Mouse (Mus musculus) liver, embryonic 14 days (tissue): Measurements from ENCODE around the gene Cntnap1. TPM values are rescaled to one million over a fixed set of nuclear protein-coding genes. Genes with fewer than 3 reads are reported as not detected.

Source experiments
- polyA plus RNA-seq: library from polyadenylated mRNA; depleted of rRNA; stranded (reverse); fragments of >200 nt; gene quantifications from 2 replicates; pipeline ENCODE4 v1.2.3, GENCODE M21; 2012; rRNA removed

Gene Cntnap1
- polyA plus RNA-seq = 0.14 and 0.15 TPM in 2 replicates

DNA sequence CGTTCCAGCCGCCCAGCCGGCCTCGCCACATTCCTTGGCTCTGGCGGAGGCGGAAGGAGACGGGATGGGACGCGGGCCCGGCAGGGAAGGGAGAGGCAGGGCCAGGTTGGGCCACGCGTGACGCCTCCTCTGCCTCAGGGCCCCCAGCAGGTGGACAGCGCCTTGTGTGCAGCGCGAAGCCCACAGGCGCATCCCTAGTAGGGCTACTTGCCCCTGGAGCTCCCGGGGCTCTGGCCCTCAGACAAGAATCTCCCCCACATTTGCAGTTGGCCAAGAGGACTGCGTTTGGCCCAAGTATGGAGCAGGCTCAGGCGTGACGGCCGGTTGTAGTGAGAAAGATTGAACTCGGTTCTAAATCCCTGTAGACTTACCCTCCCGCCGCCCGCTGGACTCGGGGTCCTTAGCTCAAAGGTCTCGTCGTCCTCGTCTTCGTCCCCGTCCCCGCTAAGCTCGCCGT is at the start of gene Cntnap1:
Cntnap1 (plus strand) TSS at position 170 of the 457 bp plus-strand sequence.

DNA sequence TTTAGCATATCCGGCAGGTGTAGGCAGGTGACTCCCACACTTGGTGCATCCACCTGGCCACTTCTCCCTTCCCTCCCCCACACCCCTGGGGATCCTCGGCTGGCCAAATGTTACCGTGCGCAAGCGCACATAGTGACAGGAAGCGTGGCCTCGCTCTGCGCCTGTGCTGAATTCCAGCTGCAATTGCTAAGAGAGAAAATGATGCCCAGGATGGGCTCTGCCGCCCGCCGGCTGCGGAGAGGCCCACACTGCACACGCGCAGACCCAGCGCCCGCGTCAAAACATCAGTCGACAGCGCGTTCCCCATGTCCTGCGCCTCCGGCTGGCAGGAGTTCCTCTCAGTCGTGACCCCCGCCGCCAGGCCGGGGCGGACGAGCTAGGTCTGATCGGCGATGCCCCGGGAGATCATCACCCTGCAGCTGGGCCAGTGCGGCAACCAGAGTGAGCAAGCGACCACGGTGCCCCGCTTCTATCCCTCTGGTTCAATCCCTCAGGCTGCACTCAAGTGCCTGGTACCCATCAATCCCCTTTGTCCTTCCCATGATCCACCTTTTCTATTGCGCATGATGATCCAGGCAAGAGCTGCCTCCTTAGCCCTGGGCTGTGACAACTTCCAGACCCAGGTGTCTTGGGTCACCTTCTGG is 14.5 kb upstream of the Cntnap1 start, which contains the start of gene Tubg2:
Tubg2 (plus strand) TSS at position 180 of the 644 bp plus-strand sequence.

DNA sequence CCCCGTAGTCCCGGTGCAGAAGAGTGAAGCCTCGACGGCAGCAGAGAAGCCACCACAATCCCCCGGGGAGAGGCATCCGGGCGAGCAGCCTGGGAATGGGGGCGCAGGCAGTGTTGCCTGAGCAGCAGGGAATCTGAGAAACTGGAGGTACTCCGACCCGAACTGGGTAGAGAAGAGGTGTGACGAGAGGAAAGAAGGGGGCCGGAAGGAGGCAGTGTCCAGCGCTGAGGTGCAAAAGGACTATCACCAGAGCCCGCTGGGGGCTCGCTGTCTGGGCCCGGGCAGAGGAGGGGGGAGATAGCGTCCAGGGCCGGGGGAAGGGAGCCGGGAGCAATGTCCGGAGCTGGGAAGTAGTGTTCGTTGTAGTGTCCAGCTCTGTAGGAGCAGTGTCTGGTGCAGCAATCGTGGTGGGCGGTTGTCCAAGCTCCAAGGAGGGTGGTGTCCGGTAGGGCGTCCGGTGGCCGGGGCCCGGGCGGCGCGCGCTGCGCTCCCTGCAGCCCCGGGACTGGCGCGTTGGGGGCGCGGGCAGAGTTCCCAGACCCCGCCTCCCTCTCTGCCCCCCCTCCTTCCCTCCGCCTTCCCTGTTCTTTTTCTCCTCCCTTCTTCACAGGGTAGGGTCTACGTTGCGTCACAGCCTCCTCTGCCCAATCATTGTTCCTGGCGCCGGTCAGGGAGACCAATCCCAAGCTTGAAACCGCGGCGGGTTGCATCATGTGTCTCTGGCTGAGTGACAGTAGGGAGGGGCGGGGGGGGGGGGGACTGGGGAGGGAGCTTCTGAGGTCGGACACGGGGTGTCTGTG is 688 bp downstream of the Cntnap1 start, which contains the start of gene Plekhh3:
Plekhh3 (minus strand) TSS at position 541 of the 800 bp plus-strand sequence.

DNA sequence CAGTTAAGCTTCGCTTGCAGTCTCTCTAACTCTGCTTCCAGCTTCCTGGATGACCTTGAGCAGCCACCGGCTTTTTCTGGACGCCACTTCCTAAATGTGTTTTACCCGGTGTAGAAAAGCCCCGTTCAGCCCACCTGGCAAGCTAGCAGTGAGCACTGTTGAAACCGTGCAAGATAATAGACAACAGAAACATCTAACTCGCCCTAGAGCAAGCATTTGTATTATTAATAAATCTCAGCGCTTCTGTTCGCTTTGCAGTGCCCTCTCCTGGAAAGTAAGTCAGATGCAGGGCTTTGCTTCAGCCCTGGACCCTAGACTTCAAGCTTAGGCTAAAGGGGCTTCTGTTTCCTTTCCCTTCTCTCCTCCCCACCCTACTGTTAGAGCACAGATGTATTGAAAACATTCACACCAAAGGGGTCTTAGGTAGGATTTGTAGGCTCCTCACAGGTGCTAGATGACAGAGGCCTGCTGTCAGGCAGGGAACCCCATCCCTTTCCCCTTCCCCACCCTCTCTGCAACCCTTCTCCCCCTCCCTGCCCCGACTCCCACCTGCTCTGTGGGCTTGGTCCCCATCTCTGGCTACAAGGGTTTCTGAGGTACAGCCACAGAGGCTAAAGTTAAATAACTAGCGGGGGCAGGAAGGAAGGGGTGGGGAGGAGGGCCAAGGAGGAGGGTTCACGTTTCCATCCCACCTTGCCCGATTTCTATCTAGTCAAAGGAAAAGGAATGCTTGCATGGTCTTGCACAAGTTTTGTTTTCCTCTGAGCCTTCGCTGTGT is 4.7 kb downstream of the Cntnap1 start, which contains the start of gene Ccr10:
Ccr10 (minus strand) TSS at position 593 of the 778 bp plus-strand sequence.

DNA sequence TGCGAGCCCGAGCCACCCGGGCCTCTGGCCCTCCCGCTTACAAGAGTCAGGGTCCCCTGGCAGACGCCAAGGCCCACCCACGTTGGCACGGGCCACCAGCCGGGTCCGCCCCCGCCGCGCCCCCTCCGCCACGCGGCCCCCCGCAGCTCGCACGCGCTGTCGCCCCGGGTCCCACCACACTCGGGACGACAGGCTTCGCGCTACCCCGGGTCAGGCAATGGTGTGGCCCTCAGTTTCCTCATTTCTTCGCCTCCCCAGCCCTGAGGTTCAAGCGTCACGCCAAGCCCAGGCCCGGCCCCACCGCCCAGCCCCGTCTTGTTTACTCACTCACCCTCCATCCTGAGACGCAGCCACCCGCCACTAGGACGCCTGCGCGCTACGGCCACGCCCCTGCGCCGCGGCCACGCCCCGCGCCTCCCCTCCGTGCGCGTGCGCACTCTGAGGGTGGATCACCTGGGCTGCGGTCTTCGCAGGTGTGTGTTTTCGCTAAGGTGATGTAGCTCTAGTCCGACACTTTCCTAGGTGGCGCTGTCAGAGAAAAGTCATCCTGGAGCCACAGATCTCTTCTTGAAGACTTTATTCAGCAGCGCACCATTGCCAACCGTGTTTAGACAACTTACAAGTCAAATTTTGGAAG is 55.9 kb downstream of the Cntnap1 start, which contains the start of gene Ezh1:
Ezh1 (minus strand) TSS at position 399 of the 637 bp plus-strand sequence.

Other genes with a start within 250 kb of the Cntnap1 start
- 17.2 and 19.3 TPM in 2 replicates for gene Stat3, start 231.0 kb upstream of the Cntnap1 start, polyA plus RNA-seq
- 7.0 and 7.8 TPM in 2 replicates for gene Cavin1, start 199.6 kb upstream of the Cntnap1 start, polyA plus RNA-seq
- gene Atp6v0a1, start 161.1 kb upstream of the Cntnap1 start, polyA plus RNA-seq = 28.4 and 31.1 TPM in 2 replicates
- gene Naglu, start 100.5 kb upstream of the Cntnap1 start, polyA plus RNA-seq = 2.9 and 3.4 TPM in 2 replicates
- 0.16 and 0.29 TPM in 2 replicates for gene Hsd17b1, start 92.1 kb upstream of the Cntnap1 start, polyA plus RNA-seq
- 13.9 and 16.1 TPM in 2 replicates for gene Coasy, start 88.0 kb upstream of the Cntnap1 start, polyA plus RNA-seq
- gene Mlx, start 83.2 kb upstream of the Cntnap1 start, polyA plus RNA-seq = 16.2 and 18.2 TPM in 2 replicates
- gene Psmc3ip, start 75.1 kb upstream of the Cntnap1 start, polyA plus RNA-seq = 17.9 and 19.9 TPM in 2 replicates
- 18.0 and 21.8 TPM in 2 replicates for gene Retreg3, start 50.6 kb upstream of the Cntnap1 start, polyA plus RNA-seq
- 8.7 and 13.8 TPM in 2 replicates for gene Tubg1, start 50.6 kb upstream of the Cntnap1 start, polyA plus RNA-seq
- 0.08 and 0.11 TPM in 2 replicates for gene Tubg2, start 14.6 kb upstream of the Cntnap1 start, polyA plus RNA-seq
- gene Plekhh3, start 828 bp downstream of the Cntnap1 start, polyA plus RNA-seq = 0.95 and 0.97 TPM in 2 replicates
- gene Ccr10, start 4.9 kb downstream of the Cntnap1 start, polyA plus RNA-seq = not detected in 2 replicates
- 8.9 and 9.4 TPM in 2 replicates for gene Ezh1, start 55.9 kb downstream of the Cntnap1 start, polyA plus RNA-seq
- 13.0 and 15.1 TPM in 2 replicates for gene Ramp2, start 75.5 kb downstream of the Cntnap1 start, polyA plus RNA-seq
- 34.6 and 40.2 TPM in 2 replicates for gene Vps25, start 83.2 kb downstream of the Cntnap1 start, polyA plus RNA-seq
- 5.2 and 5.4 TPM in 2 replicates for gene Wnk4, start 90.0 kb downstream of the Cntnap1 start, polyA plus RNA-seq
- gene Cntd1, start 108.5 kb downstream of the Cntnap1 start, polyA plus RNA-seq = 0.37 and 0.56 TPM in 2 replicates
- gene Coa3, start 108.6 kb downstream of the Cntnap1 start, polyA plus RNA-seq = 50.7 and 59.2 TPM in 2 replicates
- 67.0 and 70.3 TPM in 2 replicates for gene Becn1, start 131.8 kb downstream of the Cntnap1 start, polyA plus RNA-seq
- gene Psme3, start 145.7 kb downstream of the Cntnap1 start, polyA plus RNA-seq = 111 and 131 TPM in 2 replicates
- gene Aoc2, start 154.5 kb downstream of the Cntnap1 start, polyA plus RNA-seq = 3.2 and 5.2 TPM in 2 replicates
- 0.17 and 0.24 TPM in 2 replicates for gene Aoc3, start 160.1 kb downstream of the Cntnap1 start, polyA plus RNA-seq
- 0.01 TPM in 2 replicates for gene G6pc, start 197.0 kb downstream of the Cntnap1 start, polyA plus RNA-seq
- gene Aarsd1, start 247.1 kb downstream of the Cntnap1 start, polyA plus RNA-seq = 26.3 and 29.3 TPM in 2 replicates